Mouse (Mus musculus) hindbrain, embryonic 13.5 days (tissue): ENCODE results near the gene Sirt2. TPM values are rescaled to one million over a fixed set of nuclear protein-coding genes. Genes with fewer than 3 reads are reported as not detected.

Experiments used
- ATAC-seq: fragments of 200-750 bp; cut with Nextera tagmentation; 2 replicates; pipeline ENCODE4 v1.8.0; 2017; ENCODE audit warnings: moderate TSS enrichment; ENCODE audit not compliant: low FRiP score
- H3K27ac ChIP-seq: fragments of 300-500 bp; sonication (generic); 2 replicates; pipeline ENCODE4 v1.5.1; 2015; ENCODE audit warnings: inconsistent platforms, mild to moderate bottlenecking, moderate library complexity
- H3K27me3 ChIP-seq: fragments of 300-500 bp; sonication (generic); 2 replicates; pipeline ENCODE4 v1.6.1; 2015; ENCODE audit warnings: mild to moderate bottlenecking, inconsistent platforms
- H3K36me3 ChIP-seq: fragments of 300-500 bp; sonication (generic); 2 replicates; pipeline ENCODE4 v1.6.1; 2015; ENCODE audit warnings: mild to moderate bottlenecking, inconsistent platforms
- H3K4me1 ChIP-seq: fragments of 300-500 bp; sonication (generic); replicated peaks from 2 replicates; pipeline ENCODE4 v1.6.1; 2015; ENCODE audit warnings: inconsistent platforms
- H3K4me2 ChIP-seq: fragments of 300-500 bp; sonication (generic); 2 replicates; pipeline ENCODE4 v1.6.1; 2015; ENCODE audit warnings: inconsistent platforms, mild to moderate bottlenecking, moderate library complexity
- H3K4me3 ChIP-seq: fragments of 300-500 bp; sonication (generic); 2 replicates; pipeline ENCODE4 v1.5.1; 2015; ENCODE audit warnings: mild to moderate bottlenecking, inconsistent platforms
- H3K9ac ChIP-seq: fragments of 300-500 bp; sonication (generic); 2 replicates; pipeline ENCODE4 v1.6.1; 2015; ENCODE audit warnings: mild to moderate bottlenecking, inconsistent platforms
- H3K9me3 ChIP-seq: fragments of 300-500 bp; sonication (generic); 2 replicates; pipeline ENCODE4 v1.6.1; 2016; ENCODE audit warnings: inconsistent platforms
- WGBS: fragments of 180-500 bp; shearing (Covaris S2); methylation state at CpG from one replicate; pipeline ENCODE4 v1.1.7; 2015; 5-methylcytosine and 5-hydroxymethylcytosine counted together
- polyA plus RNA-seq: library from polyadenylated mRNA; unstranded; fragments of >200 nt; fragmentation: Nextera tagmentation; extraction: Ambion mirVana; gene quantifications from 2 replicates; pipeline ENCODE4 v1.2.1, GENCODE M21; 2015

Sirt2 gene
- polyA plus RNA-seq, 1 experiment from 2014 or later, result 105 TPM

GRCm38 (mm10) chr7:28735701-28736100 lies 30.8 kb upstream of the Sirt2 start:
- H3K27ac ChIP-seq, result no peak overlapping the region
- H3K27me3 ChIP-seq, result peaks cover 27% of the 10 kb centered on the region
- H3K36me3 ChIP-seq, result peaks cover 37% of the 10 kb centered on the region
- H3K4me3 ChIP-seq, result no peak overlapping the region
- H3K4me2 ChIP-seq, result no peak overlapping the region
- 82% methylated on average over 6 of the region's 6 CpGs for WGBS
- no peak for ATAC-seq
- H3K9me3 ChIP-seq, result peaks cover 6% of the 10 kb centered on the region; the same call in 1 of the 2 replicates
- H3K4me1 ChIP-seq, result peaks cover 12% of the 10 kb centered on the region
- H3K9ac ChIP-seq, result no peak overlapping the region

- H3K27me3 ChIP-seq, result no peaks in the 10 kb centered on the region
- no peak overlapping the region for H3K4me3 ChIP-seq
- H3K36me3 ChIP-seq, result peaks cover 38% of the 10 kb centered on the region
- H3K4me2 ChIP-seq, result no peak overlapping the region
- no peak for ATAC-seq
- H3K27ac ChIP-seq, result no peak overlapping the region
- peaks cover 15% of the 10 kb centered on the region for H3K4me1 ChIP-seq
- H3K9me3 ChIP-seq, result no peaks in the 10 kb centered on the region
- H3K9ac ChIP-seq, result no peak overlapping the region
- WGBS, result 95% methylated on average over 21 of the region's 21 CpGs
Observed at GRCm38 (mm10) chr7:28739829-28740228, 26.7 kb upstream of the Sirt2 start.

GRCm38 (mm10) chr7:28740949-28741348 lies 25.6 kb upstream of the Sirt2 start:
- 40% methylated on average over 9 of the region's 9 CpGs for WGBS
- no peaks in the 10 kb centered on the region for H3K9me3 ChIP-seq
- peak overlapping the region; percentile 80 for H3K27ac ChIP-seq
- H3K4me2 ChIP-seq, result peak overlapping the region; percentile 93
- ATAC-seq, result no peak
- peaks cover 15% of the 10 kb centered on the region for H3K4me1 ChIP-seq
- H3K9ac ChIP-seq, result peak overlapping the region; percentile 91
- H3K4me3 ChIP-seq, result peak overlapping the region; percentile 68
- H3K27me3 ChIP-seq, result no peaks in the 10 kb centered on the region
- peaks cover 48% of the 10 kb centered on the region for H3K36me3 ChIP-seq

- WGBS, result under 1% methylated on average over 13 of the region's 13 CpGs
- peak overlapping the region; percentile 68 for H3K4me3 ChIP-seq
- peaks cover 15% of the 10 kb centered on the region for H3K4me1 ChIP-seq
- peaks cover 50% of the 10 kb centered on the region for H3K36me3 ChIP-seq
- H3K9ac ChIP-seq, result peak overlapping the region; percentile 91
- no peaks in the 10 kb centered on the region for H3K9me3 ChIP-seq
- ATAC-seq, result peak; percentile 34
- H3K27me3 ChIP-seq, result no peaks in the 10 kb centered on the region
- H3K4me2 ChIP-seq, result peak overlapping the region; percentile 93
- peak overlapping the region; percentile 80 for H3K27ac ChIP-seq
Observed at GRCm38 (mm10) chr7:28741368-28741708, 25.2 kb upstream of the Sirt2 start.

GRCm38 (mm10) chr7:28741709-28742438 lies 24.7 kb upstream of the Sirt2 start, which contains the start of the genes Mrps12 and Sars2:
Gene Mrps12, minus strand, starts transcription at chr7:28741820.
Gene Sars2, plus strand, starts transcription at chr7:28741992.
- WGBS, result under 1% methylated on average over 39 of the region's 39 CpGs
- H3K4me1 ChIP-seq, result peaks cover 15% of the 10 kb centered on the region
- H3K9ac ChIP-seq, result peak within 1 kb of the TSS; percentile 91
- no peaks in the 10 kb centered on the region for H3K9me3 ChIP-seq
- H3K36me3 ChIP-seq, result peaks cover 47% of the 10 kb centered on the region
- peak within 1 kb of the TSS; percentile 68 for H3K4me3 ChIP-seq
- ATAC-seq, result peak; percentile 99
- H3K4me2 ChIP-seq, result peak within 1 kb of the TSS; percentile 93
- H3K27me3 ChIP-seq, result no peaks in the 10 kb centered on the region
- peak within 1 kb of the TSS; percentile 87 for H3K27ac ChIP-seq

GRCm38 (mm10) chr7:28749935-28750334 lies 16.6 kb upstream of the Sirt2 start:
- WGBS, result over 99% methylated on average over 7 of the region's 7 CpGs
- H3K9ac ChIP-seq, result no peak overlapping the region
- no peak overlapping the region for H3K27ac ChIP-seq

GRCm38 (mm10) chr7:28756079-28756478 lies 10.5 kb upstream of the Sirt2 start, which contains the start of gene Ccer2:
Gene Ccer2, plus strand, starts transcription at chr7:28756174.
- H3K9ac ChIP-seq, result peak within 1 kb of the TSS; percentile 47; the same call in 1 of the 2 replicates
- peak; percentile 35; the same call in 1 of the 2 replicates for ATAC-seq
- peak within 1 kb of the TSS; percentile 47 for H3K4me2 ChIP-seq
- 1% methylated on average over 17 of the region's 17 CpGs for WGBS
- H3K4me1 ChIP-seq, result peaks cover 7% of the 10 kb centered on the region
- H3K27me3 ChIP-seq, result peaks cover 25% of the 10 kb centered on the region
- H3K27ac ChIP-seq, result no peak within 1 kb of the TSS
- peak within 1 kb of the TSS; percentile 17 for H3K4me3 ChIP-seq
- no peaks in the 10 kb centered on the region for H3K9me3 ChIP-seq
- H3K36me3 ChIP-seq, result peaks cover 52% of the 10 kb centered on the region

More at GRCm38 (mm10) chr7:28749935-28750334, 16.6 kb upstream of the Sirt2 start:
- Histone ChIP-seq H3K4me2 (no peak overlapping the region), H3K27me3 (no peaks in the 10 kb centered on the region), H3K4me1 (no peaks in the 10 kb centered on the region; the same call in 1 of the 2 replicates), H3K36me3 (peaks cover 49% of the 10 kb centered on the region), H3K9me3 (no peaks in the 10 kb centered on the region), H3K4me3 (no peak overlapping the region)
- ATAC-seq, result no peak

GRCm38 (mm10) chr7:28758623-28759022 lies 7.9 kb upstream of the Sirt2 start:
- Histone ChIP-seq H3K9me3 (no peaks in the 10 kb centered on the region), H3K4me3 (no peak overlapping the region), H3K4me1 (peaks cover 7% of the 10 kb centered on the region), H3K9ac (no peak overlapping the region), H3K36me3 (peaks cover 59% of the 10 kb centered on the region), H3K27me3 (peaks cover 25% of the 10 kb centered on the region), H3K4me2 (no peak overlapping the region), H3K27ac (no peak overlapping the region)
- no peak for ATAC-seq
- WGBS, result 85% methylated on average over 13 of the region's 13 CpGs

GRCm38 (mm10) chr7:28761907-28762306 lies 4.6 kb upstream of the Sirt2 start:
- Histone ChIP-seq H3K27me3 (peaks cover 8% of the 10 kb centered on the region; the same call in 1 of the 2 replicates), H3K4me3 (no peak overlapping the region), H3K4me2 (no peak overlapping the region), H3K9me3 (no peaks in the 10 kb centered on the region), H3K9ac (no peak overlapping the region), H3K4me1 (peaks cover 15% of the 10 kb centered on the region), H3K36me3 (peaks cover 57% of the 10 kb centered on the region), H3K27ac (no peak overlapping the region)
- 90% methylated on average over 9 of the region's 9 CpGs for WGBS
- no peak for ATAC-seq

- Histone ChIP-seq H3K9ac (peak overlapping the region; percentile 78), H3K36me3 (peaks cover 30% of the 10 kb centered on the region), H3K4me2 (peak overlapping the region; percentile 66), H3K4me1 (peaks cover 37% of the 10 kb centered on the region), H3K27ac (no peak overlapping the region), H3K4me3 (peak overlapping the region; percentile 69), H3K9me3 (no peaks in the 10 kb centered on the region), H3K27me3 (no peaks in the 10 kb centered on the region)
- WGBS, result 90% methylated on average over 6 of the region's 6 CpGs
- no peak for ATAC-seq
Observed at GRCm38 (mm10) chr7:28765211-28765610, 1.3 kb upstream of the Sirt2 start.

GRCm38 (mm10) chr7:28766910-28767309 lies 375 bp downstream of the Sirt2 start:
- H3K4me1 ChIP-seq, result peaks cover 37% of the 10 kb centered on the region
- ATAC-seq, result peak; percentile 30
- peak overlapping the region; percentile 67 for H3K4me2 ChIP-seq
- H3K27me3 ChIP-seq, result no peaks in the 10 kb centered on the region
- no peaks in the 10 kb centered on the region for H3K9me3 ChIP-seq
- no peak overlapping the region for H3K27ac ChIP-seq
- peak overlapping the region; percentile 69 for H3K4me3 ChIP-seq
- 1% methylated on average over 14 of the region's 14 CpGs for WGBS
- peak overlapping the region; percentile 70 for H3K9ac ChIP-seq
- H3K36me3 ChIP-seq, result peaks cover 13% of the 10 kb centered on the region

GRCm38 (mm10) chr7:28767462-28767965 lies 979 bp downstream of the Sirt2 start, which contains the start of gene Nfkbib:
Gene Nfkbib, minus strand, starts transcription at chr7:28767512.
- no peak for ATAC-seq
- Histone ChIP-seq H3K4me3 (peak within 1 kb of the TSS; percentile 69), H3K36me3 (peaks cover 8% of the 10 kb centered on the region; the same call in 1 of the 2 replicates), H3K4me2 (peak within 1 kb of the TSS; percentile 67), H3K9ac (peak within 1 kb of the TSS; percentile 70), H3K9me3 (no peaks in the 10 kb centered on the region), H3K4me1 (peaks cover 37% of the 10 kb centered on the region), H3K27ac (no peak within 1 kb of the TSS), H3K27me3 (no peaks in the 10 kb centered on the region)
- WGBS, result 62% methylated on average over 7 of the region's 7 CpGs
